Mouse (Mus musculus) liver, embryonic 14.5 days (tissue): ENCODE data around the gene Fip1l1.

Experiments used
- CTCF ChIP-seq: IDR thresholded peaks from 2 replicates; pipeline ENCODE4 v1.5.1; 2016; ENCODE audit warnings: antibody characterized with exemption, low read depth, control low read depth
- EP300 ChIP-seq: IDR thresholded peaks from 2 replicates; pipeline ENCODE4 v1.6.1; 2016; ENCODE audit warnings: antibody characterized with exemption, low read depth

- TF ChIP-seq EP300 (no peak), CTCF (no peak)
Measured at GRCm38 (mm10) chr5:74511686-74512085, 23.6 kb upstream of the Fip1l1 start.
